Mouse (Mus musculus): ENCODE measurements around the gene Msantd2.
A peak's percentile ranks its signal among the peaks of the same experiment; 100 is the strongest.

Msantd2 gene

GRCm38 (mm10) chr9:37488611-37489396 lies at the start of gene Msantd2:
Gene Msantd2, plus strand, starts transcription at chr9:37489319.
- peak; percentile 71 to 85 for DNase-seq (ENCODE audit: low read depth in 1 of 2, low spot score in 2 of 2)

- DNase-seq (ENCODE audit: low read depth in 1 of 2, low spot score in 2 of 2): no peak
These were observed 36.7 kb upstream of the Msantd2 start for GRCm38 (mm10) chr9:37452401-37452800.

- DNase-seq (ENCODE audit: low read depth in 1 of 2, low spot score in 2 of 2): no peak
These were observed 35.8 kb upstream of the Msantd2 start for GRCm38 (mm10) chr9:37453328-37453727.

- no peak for DNase-seq (ENCODE audit: low read depth in 1 of 2, low spot score in 2 of 2)
These were observed 35.1 kb upstream of the Msantd2 start for GRCm38 (mm10) chr9:37454011-37454492.

DNA sequence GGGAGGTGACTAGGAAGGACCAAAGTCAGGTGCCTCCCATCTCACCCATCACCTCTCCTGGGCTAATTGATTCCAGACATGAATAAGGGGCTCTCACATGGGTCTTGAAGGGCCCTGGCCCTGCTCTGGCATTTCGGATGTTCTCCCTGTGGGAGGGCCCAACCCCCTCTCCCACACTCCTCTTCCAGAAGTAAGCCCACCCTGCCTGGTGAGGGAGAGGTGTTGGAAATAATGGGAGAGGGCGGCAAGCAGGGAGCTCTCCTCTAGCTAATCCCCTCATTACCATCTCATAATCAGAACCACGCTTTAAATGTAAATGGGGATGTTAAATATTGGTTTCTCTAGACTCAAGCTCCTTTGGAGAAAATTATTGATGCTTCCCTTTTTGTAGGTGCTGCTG lies 34.1 kb upstream of the Msantd2 start:
- DNase-seq (ENCODE audit: low read depth in 1 of 2, low spot score in 2 of 2): no peak

DNA sequence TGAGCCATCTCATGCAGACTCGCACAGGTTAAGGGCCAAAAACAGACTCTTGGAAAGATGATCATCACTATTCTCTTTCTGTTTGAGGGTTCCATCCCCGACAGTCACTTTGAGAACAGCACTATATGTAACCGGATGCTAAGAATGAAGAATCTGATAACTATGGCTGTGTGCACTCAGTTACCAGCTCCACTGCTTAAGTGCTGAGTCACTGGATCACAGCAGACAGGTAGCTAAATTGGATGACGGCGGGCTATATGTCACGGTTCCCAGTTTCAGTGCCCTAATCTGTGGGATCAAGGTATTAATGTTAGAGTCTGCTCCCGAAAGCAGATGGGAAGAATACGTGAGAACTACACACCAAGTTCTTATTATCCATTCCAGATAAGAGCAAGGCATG lies 33.3 kb upstream of the Msantd2 start:
- DNase-seq (ENCODE audit: low read depth in 1 of 2, low spot score in 2 of 2): no peak

DNA sequence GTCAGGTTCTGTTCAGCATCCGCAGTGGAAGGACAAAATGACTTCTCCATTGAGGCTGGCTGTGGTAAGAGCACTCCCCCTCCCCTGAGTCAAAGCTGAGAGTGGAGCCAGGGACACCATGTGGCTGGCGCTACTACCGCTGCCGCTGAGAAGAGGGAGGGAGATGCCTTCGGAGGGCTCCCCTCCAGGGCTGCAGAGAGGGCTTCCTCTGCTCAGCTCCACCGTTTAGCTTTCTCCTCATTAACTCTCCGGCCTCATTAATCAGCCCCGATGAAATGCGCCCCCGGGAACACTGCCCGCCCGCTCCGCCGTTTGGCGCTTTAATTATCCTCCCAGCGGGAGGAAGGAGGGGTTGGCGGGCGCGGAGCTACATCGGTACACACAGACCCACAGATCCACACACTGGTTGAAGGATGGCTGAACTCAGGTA lies 32.6 kb upstream of the Msantd2 start:
- DNase-seq (ENCODE audit: low read depth in 1 of 2, low spot score in 2 of 2): no peak

DNA sequence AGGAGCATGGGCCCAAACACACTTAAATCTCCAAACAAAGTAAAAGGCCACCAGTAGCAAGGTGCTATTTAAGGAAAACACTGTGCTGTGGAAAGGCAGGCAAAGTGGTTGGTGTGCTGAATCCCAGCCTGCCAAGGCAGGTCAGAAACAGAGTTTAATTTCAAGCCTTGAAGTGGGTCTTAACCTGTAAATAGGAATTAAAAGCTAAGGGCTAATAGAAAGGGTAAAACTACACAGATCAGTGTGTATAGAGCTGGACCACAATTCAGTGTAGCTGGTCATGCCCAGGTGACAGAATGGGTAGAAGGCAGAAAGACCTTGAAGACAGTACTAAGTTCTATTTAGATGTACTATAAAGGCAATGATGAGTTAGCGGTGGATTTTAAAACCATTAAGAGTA lies 32.0 kb upstream of the Msantd2 start:
- DNase-seq (ENCODE audit: low read depth in 1 of 2, low spot score in 2 of 2): no peak

DNA sequence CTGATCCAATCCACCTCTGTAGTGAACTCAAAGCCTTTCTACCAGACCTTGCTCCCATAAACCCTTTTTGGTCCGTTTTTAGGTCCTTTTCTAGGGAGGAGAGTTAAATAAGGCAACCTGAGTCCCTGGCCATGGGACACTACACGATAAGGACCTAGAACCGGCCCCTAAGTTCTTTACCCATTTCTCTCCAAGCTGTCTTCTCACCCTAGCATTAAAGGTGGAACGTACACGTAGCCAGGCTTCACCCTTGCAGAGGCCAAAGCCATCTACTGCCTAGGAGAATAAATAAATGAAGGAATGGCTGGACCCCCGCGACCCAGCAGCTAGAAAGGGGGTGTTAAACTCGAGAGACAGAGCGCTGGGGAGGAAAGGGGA lies 29.5 kb upstream of the Msantd2 start:
- no peak for DNase-seq (ENCODE audit: low read depth in 1 of 2, low spot score in 2 of 2)

DNA sequence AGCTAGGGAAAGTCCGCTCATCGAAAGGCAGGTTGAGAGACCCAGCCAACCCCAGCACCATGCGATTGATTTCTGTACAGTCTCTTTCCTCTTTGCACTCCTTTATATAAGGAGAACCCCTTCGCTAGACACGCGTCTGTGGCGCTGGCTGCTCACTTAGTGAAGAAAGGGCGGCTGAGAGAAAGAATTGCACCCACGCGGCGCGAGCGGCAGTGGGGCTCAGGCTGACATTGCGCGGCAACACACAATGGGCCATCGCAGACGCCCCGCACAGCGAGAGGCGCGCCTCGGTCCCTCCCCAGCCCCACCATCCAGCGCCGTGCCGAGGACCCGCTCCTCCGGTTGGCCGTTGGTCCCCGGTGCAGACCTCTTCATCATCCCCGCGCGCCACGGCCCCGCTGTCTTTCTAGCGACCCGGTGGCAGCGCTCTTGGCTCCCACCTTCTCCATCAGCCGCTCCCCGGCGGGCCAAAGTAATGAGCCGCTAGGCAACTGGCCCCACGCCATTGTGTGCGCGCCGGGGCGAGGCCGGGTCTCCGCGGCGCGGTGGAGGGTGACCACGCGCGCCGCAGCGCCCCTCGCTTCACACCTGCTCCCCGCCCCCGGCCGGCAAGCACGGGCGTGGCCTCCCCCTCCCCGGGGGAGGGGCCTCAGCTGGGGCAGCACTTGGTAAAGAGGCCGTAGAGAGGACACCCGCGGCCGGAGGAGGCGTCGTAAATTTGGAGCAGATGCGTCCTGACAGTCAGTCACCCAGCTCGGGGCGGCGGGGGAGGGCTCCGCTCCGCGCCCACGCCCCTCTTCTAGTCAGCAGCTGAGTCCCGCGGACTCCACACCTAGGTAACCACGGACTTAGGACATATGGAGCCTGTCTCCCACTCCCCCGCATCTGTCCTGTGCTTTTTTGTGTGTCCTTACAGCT lies 28.8 kb upstream of the Msantd2 start:
- no peak for DNase-seq (ENCODE audit: low read depth in 1 of 2, low spot score in 2 of 2)

DNA sequence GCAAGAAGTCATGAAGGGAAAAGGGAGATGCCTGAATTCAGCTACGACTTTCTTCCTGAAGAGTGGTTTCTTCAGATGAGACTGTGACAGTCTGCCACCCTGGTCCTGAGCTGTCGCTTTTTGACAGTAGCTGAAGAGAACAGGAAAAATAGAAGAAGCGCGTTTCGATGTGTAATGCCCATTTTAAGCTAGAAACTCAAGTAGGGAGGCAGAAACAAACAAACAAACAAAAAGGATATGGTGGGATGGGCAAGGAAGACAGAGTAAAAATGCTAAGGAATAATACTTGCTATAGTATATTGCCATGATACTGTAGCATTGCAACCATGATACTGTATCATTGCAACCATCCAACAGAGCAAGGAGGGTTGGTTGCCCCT lies 28.2 kb upstream of the Msantd2 start:
- DNase-seq (ENCODE audit: low read depth in 1 of 2, low spot score in 2 of 2): no peak

DNA sequence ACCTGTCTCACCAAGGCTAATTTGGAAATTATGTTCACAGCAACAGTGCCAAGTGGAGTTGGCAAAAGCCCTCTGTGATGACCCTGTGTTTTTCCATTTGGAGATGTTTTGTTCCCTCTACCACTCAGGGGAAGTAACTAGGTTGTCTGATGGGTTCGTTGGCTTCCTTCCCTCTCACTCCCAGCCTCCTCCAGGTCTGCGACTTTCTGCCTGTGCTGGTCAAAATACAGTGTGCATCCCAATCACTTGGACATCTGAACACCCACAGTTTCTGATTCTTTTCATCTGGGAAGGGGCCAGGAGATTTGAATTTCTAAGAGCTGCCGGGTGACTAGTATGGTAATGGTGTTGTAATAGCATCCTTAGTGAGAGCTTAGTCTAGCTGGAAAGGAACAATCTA lies 27.5 kb upstream of the Msantd2 start:
- no peak for DNase-seq (ENCODE audit: low read depth in 1 of 2, low spot score in 2 of 2)

GRCm38 (mm10) chr9:37462764-37463163 lies 26.4 kb upstream of the Msantd2 start:
- DNase-seq (ENCODE audit: low read depth in 1 of 2, low spot score in 2 of 2): no peak

DNA sequence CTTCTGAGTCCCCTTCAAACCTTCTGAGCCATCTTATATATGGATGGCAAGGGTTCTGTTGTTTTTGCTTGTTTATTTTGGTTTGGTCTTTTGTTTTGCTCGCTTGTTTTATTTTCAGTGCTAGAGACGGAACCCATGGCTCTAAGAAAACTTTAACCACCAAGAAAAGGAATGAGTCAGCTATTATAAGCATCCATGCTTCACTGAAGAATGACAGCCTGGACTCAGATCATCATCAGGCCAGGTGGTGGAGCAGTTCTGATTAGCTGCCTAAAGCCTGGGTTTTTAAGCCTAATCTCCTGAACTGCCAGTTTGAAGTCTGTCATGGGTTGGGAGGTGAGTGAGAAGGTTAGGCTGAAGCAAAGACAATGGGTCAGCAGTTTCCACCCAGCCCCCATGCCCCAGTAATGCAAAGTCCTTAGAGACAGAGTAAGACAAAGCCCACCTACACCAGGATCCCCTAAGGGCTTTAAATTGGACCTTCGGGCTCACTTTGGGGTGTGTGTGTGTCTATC lies 15.5 kb upstream of the Msantd2 start:
- no peak for DNase-seq (ENCODE audit: low read depth in 1 of 2, low spot score in 2 of 2)

DNA sequence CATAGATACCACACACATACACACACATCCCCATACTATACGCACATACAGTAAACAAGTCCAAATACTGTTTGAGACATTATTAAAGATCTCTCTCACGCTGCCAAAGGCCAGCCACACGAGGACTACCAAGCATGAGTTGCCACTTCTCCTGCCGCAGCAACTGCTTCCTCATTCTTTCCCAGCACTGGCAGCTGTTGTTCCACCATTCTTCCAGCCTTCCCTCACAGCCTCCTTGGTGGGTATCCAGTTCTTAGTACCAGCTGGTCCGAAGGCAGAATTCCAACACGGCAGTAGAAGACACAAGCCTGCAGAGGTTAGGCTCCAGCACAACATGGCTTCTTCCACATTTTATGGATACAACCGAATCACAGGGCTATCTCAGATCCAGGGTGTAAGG lies 14.2 kb upstream of the Msantd2 start:
- no peak for DNase-seq (ENCODE audit: low read depth in 1 of 2, low spot score in 2 of 2)

DNA sequence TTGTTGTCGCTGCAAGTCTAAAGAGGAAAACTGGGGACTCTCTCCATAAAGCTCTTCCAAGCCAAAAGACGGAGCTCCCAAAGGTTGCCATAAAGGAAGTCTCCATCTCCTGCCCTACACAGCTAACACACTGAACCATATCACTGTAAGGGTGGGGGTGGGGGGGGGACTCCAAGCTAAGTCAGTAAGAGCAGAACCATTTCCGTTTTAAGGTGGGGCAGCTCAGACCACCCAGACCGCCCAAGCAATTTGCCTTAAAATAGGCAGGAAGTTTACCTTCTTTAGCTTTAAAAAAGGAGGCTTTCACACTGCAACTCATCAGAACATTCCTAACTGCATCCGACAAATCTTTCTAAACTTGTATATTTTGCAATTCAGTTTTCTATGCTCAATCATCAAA lies 4.0 kb upstream of the Msantd2 start:
- DNase-seq (ENCODE audit: low read depth in 1 of 2, low spot score in 2 of 2): no peak

- no peak for DNase-seq (ENCODE audit: low read depth in 1 of 2, low spot score in 2 of 2)
These were observed 1.1 kb upstream of the Msantd2 start for GRCm38 (mm10) chr9:37488041-37488440.

- DNase-seq (ENCODE audit: low read depth in 1 of 2, low spot score in 2 of 2): peak in 1 of 2 experiments; percentile 2
These were observed 464 bp downstream of the Msantd2 start for GRCm38 (mm10) chr9:37489446-37490120.

DNA sequence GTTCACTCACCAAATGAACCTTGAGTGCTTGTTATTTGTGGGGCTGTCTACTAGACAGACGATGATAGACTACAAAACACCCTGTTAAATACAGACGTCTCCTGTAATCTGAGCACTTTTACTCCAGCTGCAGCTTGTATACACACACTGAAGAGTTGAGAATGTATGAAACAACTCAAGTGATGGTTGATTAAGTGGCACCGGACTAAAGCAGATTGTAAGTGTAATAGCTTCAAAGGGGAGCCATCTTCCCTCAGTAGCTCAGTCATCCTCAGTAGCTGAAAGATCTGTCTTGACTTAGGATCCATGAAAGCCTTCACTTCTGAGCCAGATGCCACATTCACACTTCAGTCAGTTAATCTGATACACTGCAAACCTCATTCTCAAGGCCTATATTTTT lies 6.6 kb downstream of the Msantd2 start:
- DNase-seq (ENCODE audit: low read depth in 1 of 2, low spot score in 2 of 2): no peak

DNA sequence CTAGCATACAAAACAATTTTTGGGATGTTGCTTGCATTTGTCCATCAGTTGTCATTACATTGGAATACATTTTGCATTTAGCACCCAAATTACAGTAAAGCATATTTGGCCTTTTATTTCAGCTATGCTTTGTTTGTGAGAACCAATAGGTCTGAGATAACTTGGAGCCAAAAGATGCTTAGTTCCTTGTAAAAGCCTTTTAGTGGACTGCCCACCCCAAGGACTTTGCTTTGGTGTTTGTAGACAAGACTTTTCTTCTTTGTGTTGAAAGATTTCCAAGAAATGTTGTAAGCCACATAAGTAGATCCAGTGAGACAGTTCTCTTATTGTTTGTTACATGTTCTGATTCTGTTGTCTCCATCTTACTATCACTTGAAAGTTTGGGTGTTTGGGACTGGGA lies 7.2 kb downstream of the Msantd2 start:
- DNase-seq (ENCODE audit: low read depth in 1 of 2, low spot score in 2 of 2): no peak

- no peak for DNase-seq (ENCODE audit: low read depth in 1 of 2, low spot score in 2 of 2)
These were observed 11.1 kb downstream of the Msantd2 start for GRCm38 (mm10) chr9:37500201-37500600.
